28 mouse cellular contexts compared by ENCODE assay signal in the genomic region with DNA sequence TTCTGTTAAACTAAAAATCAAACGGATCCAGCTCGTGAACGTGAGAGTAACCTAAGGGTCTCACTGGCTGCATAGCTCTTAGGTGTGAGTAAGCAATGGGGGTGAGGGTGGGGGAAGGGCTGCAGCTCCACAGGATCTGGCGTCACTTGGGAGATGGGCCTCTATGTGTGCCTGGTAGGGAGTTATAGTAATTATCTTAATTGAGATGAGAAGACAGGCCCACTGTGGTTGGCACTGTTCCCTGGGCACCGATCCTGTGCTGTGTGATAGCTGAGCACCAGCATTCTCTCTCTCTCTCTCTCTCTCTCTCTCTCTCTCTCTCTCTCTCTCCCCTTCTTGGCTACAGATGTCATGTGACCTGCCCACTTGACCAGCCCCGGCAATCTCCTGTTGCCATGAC. TPM values are rescaled to one million over a fixed set of nuclear protein-coding genes. Genes with fewer than 3 reads are reported as not detected.
DNase-seq lines count a peak whose midpoint lies in the region; ATAC-seq and TF ChIP-seq lines count a peak whose summit lies in the region.
"Had no signal": no experiment of that assay in that cellular context is flagged by ENCODE, and none has a peak within 500 bp of the region (broad histone marks: within the 10 kb centered on the region; RNA-seq: fewer than 3 reads in every experiment).

No protein-coding gene starts in this region.

- no peaks in the 10 kb centered on the region for H3K27me3 ChIP-seq in embryonic facial prominence, embryonic 14.5 days (replicated peaks; ENCODE audit: control insufficient read depth, insufficient read depth, low read length)
- H3K27me3 ChIP-seq in embryonic facial prominence, embryonic 10.5 days (replicated peaks; ENCODE audit: low read depth, poor library complexity, severe bottlenecking): no peaks in the 10 kb centered on the region
- no peaks in the 10 kb centered on the region for H3K27me3 ChIP-seq in heart, embryonic 13.5 days (replicated peaks)
- no peaks in the 10 kb centered on the region for H3K27me3 ChIP-seq in MEL (ENCODE audit: control insufficient read depth in 1 of 2, insufficient read depth in 2 of 2, low read length in 2 of 2)
- H3K27me3 ChIP-seq in forebrain, embryonic 16.5 days (replicated peaks; ENCODE audit: control insufficient read depth, insufficient read depth, low read length): no peaks in the 10 kb centered on the region
- H3K27me3 ChIP-seq: CH12.LX; embryonic facial prominence, embryonic 15.5 days; hindbrain, embryonic 12.5 days; liver, embryonic 12.5 days; midbrain, embryonic 13.5 days; neural tube, embryonic 13.5 days; Patski had no signal

- no peak for DNase-seq in embryonic facial prominence, embryonic 14.5 days (ENCODE audit: low spot score)
- DNase-seq in embryonic facial prominence, embryonic 10.5 days (ENCODE audit: low spot score): no peak
- no peak for DNase-seq in heart, postnatal 36 days
- no peak for DNase-seq in MEL (ENCODE audit: low read depth, low spot score)
- no peak for DNase-seq in urinary bladder, postnatal 36 days (ENCODE audit: low spot score in 2 of 2)
- DNase-seq: adrenal gland, postnatal 10 days; cerebellum, adult 11 months; cerebellum, adult 9-10 months; cerebellum, postnatal 36 days; kidney, adult 8-10 months; kidney, postnatal 10 days; layer of hippocampus, postnatal 36 days; left cerebral cortex, postnatal 4 days; liver, postnatal 0 days; lung, postnatal 36 days; right cerebral cortex, postnatal 14 days had no signal

- H3K4me2 ChIP-seq in embryonic facial prominence, embryonic 14.5 days (ENCODE audit: low read depth, low read length): no peak overlapping the region
- H3K4me2 ChIP-seq in heart, embryonic 13.5 days: no peak overlapping the region
- no peak overlapping the region for H3K4me2 ChIP-seq in forebrain, embryonic 16.5 days (ENCODE audit: low read length)
- H3K4me2 ChIP-seq: embryonic facial prominence, embryonic 15.5 days; hindbrain, embryonic 12.5 days; liver, embryonic 12.5 days; midbrain, embryonic 13.5 days; neural tube, embryonic 13.5 days had no signal

- H3K4me1 ChIP-seq in embryonic facial prominence, embryonic 14.5 days (ENCODE audit: control insufficient read depth, insufficient read depth, low read length): no peaks in the 10 kb centered on the region
- H3K4me1 ChIP-seq in embryonic facial prominence, embryonic 10.5 days: no peaks in the 10 kb centered on the region; the same call in 1 of the 2 replicates
- peaks cover 57% of the 10 kb centered on the region for H3K4me1 ChIP-seq in heart, embryonic 13.5 days
- H3K4me1 ChIP-seq in MEL (ENCODE audit: control insufficient read depth in 1 of 2, insufficient read depth in 2 of 2, low read length in 2 of 2): no peaks in the 10 kb centered on the region
- no peaks in the 10 kb centered on the region for H3K4me1 ChIP-seq in forebrain, embryonic 16.5 days (replicated peaks; ENCODE audit: control insufficient read depth, insufficient read depth, low read length)
- H3K4me1 ChIP-seq: hindbrain, embryonic 12.5 days; liver, embryonic 12.5 days; midbrain, embryonic 13.5 days; neural tube, embryonic 13.5 days had no signal

- WGBS in embryonic facial prominence, embryonic 14.5 days: 69% methylated on average over 6 of the region's 6 CpGs
- 72% methylated on average over 6 of the region's 6 CpGs for WGBS in embryonic facial prominence, embryonic 10.5 days
- WGBS in heart, embryonic 13.5 days: 49% methylated on average over 6 of the region's 6 CpGs
- WGBS in forebrain, embryonic 16.5 days: 53% methylated on average over 6 of the region's 6 CpGs

- H3K4me3 ChIP-seq in embryonic facial prominence, embryonic 14.5 days (ENCODE audit: low read depth, low read length): no peak overlapping the region
- no peak overlapping the region for H3K4me3 ChIP-seq in embryonic facial prominence, embryonic 10.5 days
- no peak overlapping the region for H3K4me3 ChIP-seq in heart, embryonic 13.5 days
- H3K4me3 ChIP-seq in MEL (ENCODE audit: control insufficient read depth in 1 of 2, insufficient read depth in 1 of 2, low read depth in 2 of 2, low read length in 2 of 2): no peak overlapping the region
- no peak overlapping the region for H3K4me3 ChIP-seq in forebrain, embryonic 16.5 days (replicated peaks; ENCODE audit: low read length)
- H3K4me3 ChIP-seq: embryonic facial prominence, embryonic 15.5 days; hindbrain, embryonic 12.5 days; liver, embryonic 12.5 days; megakaryocyte, embryonic 14.5 days; midbrain, embryonic 13.5 days; neural tube, embryonic 13.5 days had no signal

- intact Hi-C loops in heart, postnatal 36 days (cut with DNase I): no loop called here

- H3K9ac ChIP-seq in embryonic facial prominence, embryonic 14.5 days (ENCODE audit: low read depth, low read length): no peak overlapping the region
- no peak overlapping the region for H3K9ac ChIP-seq in heart, embryonic 13.5 days
- no peak overlapping the region for H3K9ac ChIP-seq in MEL (ENCODE audit: control insufficient read depth, low read depth, low read length, poor library complexity, severe bottlenecking)
- no peak overlapping the region for H3K9ac ChIP-seq in forebrain, embryonic 16.5 days (replicated peaks; ENCODE audit: low read depth, low read length)
- H3K9ac ChIP-seq: embryonic facial prominence, embryonic 15.5 days; hindbrain, embryonic 12.5 days; liver, embryonic 12.5 days; liver, postnatal 0 days; midbrain, embryonic 13.5 days; neural tube, embryonic 13.5 days had no signal

- ATAC-seq in embryonic facial prominence, embryonic 14.5 days (ENCODE audit: low read depth): peak; percentile 48; the same call in 1 of the 2 replicates
- ATAC-seq in heart, embryonic 13.5 days (ENCODE audit: extremely low read depth, insufficient number of reproducible peaks, low FRiP score, low TSS enrichment): no peak
- ATAC-seq in forebrain, embryonic 16.5 days: 0 out of 2 replicates have a peak, but pooled peaks have one; percentile 26
- no peak for ATAC-seq in granulocyte monocyte progenitor cell, adult 5-6 weeks (replicated peaks; ENCODE audit: poor library complexity, severe bottlenecking)
- ATAC-seq: intestine, embryonic 16.5 days; liver, embryonic 12.5 days; liver, postnatal 0 days; midbrain, embryonic 13.5 days; Patski had no signal

- no peak overlapping the region for H3K27ac ChIP-seq in embryonic facial prominence, embryonic 14.5 days (replicated peaks; ENCODE audit: low read depth, low read length)
- no peak overlapping the region for H3K27ac ChIP-seq in embryonic facial prominence, embryonic 10.5 days (replicated peaks)
- 0 out of 2 replicates have a peak overlapping the region, but pooled peaks have one; percentile 24 for H3K27ac ChIP-seq in heart, embryonic 13.5 days (replicated peaks)
- H3K27ac ChIP-seq in MEL (ENCODE audit: control insufficient read depth, low read depth, low read length): no peak overlapping the region
- no peak overlapping the region for H3K27ac ChIP-seq in forebrain, embryonic 16.5 days (ENCODE audit: low read length)
- H3K27ac ChIP-seq: embryonic facial prominence, embryonic 15.5 days; hindbrain, embryonic 12.5 days; liver, embryonic 12.5 days; midbrain, embryonic 13.5 days; neural tube, embryonic 13.5 days had no signal

- no peaks in the 10 kb centered on the region for H3K9me3 ChIP-seq in embryonic facial prominence, embryonic 14.5 days (ENCODE audit: control insufficient read depth, low read length)
- no peaks in the 10 kb centered on the region for H3K9me3 ChIP-seq in embryonic facial prominence, embryonic 10.5 days
- H3K9me3 ChIP-seq in heart, embryonic 13.5 days: no peaks in the 10 kb centered on the region
- H3K9me3 ChIP-seq in MEL (replicated peaks; ENCODE audit: insufficient read depth, low read length): no peaks in the 10 kb centered on the region
- H3K9me3 ChIP-seq in forebrain, embryonic 16.5 days (ENCODE audit: control insufficient read depth, low read length): no peaks in the 10 kb centered on the region
- H3K9me3 ChIP-seq: embryonic facial prominence, embryonic 15.5 days; hindbrain, embryonic 12.5 days; liver, embryonic 12.5 days; midbrain, embryonic 13.5 days; neural tube, embryonic 13.5 days had no signal

- TF ChIP-seq CTCF in MEL (IDR thresholded peaks at IDR 0.05 in 2 of 3, conservative IDR thresholded peaks at IDR 0.05 in 1 of 3; ENCODE audit: control insufficient read depth in 1 of 3, insufficient read depth in 1 of 3, low read depth in 2 of 3, low read length in 3 of 3, poor library complexity in 1 of 3, severe bottlenecking in 1 of 3): no peak

- no peak for TF ChIP-seq POLR2A in MEL (IDR thresholded peaks at IDR 0.05; ENCODE audit: control insufficient read depth in 1 of 2, insufficient read depth in 1 of 2, low read depth in 1 of 2, low read length in 2 of 2, poor library complexity in 1 of 2)

- no peaks in the 10 kb centered on the region for H3K79me2 ChIP-seq in MEL (ENCODE audit: control insufficient read depth, insufficient read depth, low read length, poor library complexity)

- no peaks in the 10 kb centered on the region for H3K36me3 ChIP-seq in embryonic facial prominence, embryonic 14.5 days (ENCODE audit: control insufficient read depth, insufficient read depth, low read length)
- no peaks in the 10 kb centered on the region for H3K36me3 ChIP-seq in embryonic facial prominence, embryonic 10.5 days (replicated peaks)
- no peaks in the 10 kb centered on the region for H3K36me3 ChIP-seq in heart, embryonic 13.5 days
- no peaks in the 10 kb centered on the region for H3K36me3 ChIP-seq in MEL (ENCODE audit: control insufficient read depth in 1 of 2, insufficient read depth in 2 of 2, low read length in 2 of 2)
- no peaks in the 10 kb centered on the region for H3K36me3 ChIP-seq in forebrain, embryonic 16.5 days (ENCODE audit: control insufficient read depth, insufficient read depth)
- H3K36me3 ChIP-seq: embryonic facial prominence, embryonic 15.5 days; hindbrain, embryonic 12.5 days; liver, embryonic 12.5 days; midbrain, embryonic 13.5 days; neural tube, embryonic 13.5 days had no signal

- no peak for TF ChIP-seq EP300 in MEL (IDR thresholded peaks at IDR 0.05; ENCODE audit: low read depth in 1 of 2, low read length in 2 of 2)

- TF ChIP-seq RAD21 in MEL (IDR thresholded peaks at IDR 0.05; ENCODE audit: low read depth, low read length): no peak

TF ChIP-seq in MEL, 35 proteins besides CTCF, POLR2A, EP300 and RAD21 (continues in another document):
- no peak for TF ChIP-seq GATA1 (IDR thresholded peaks at IDR 0.05; ENCODE audit: low read depth, low read length)
- TF ChIP-seq ZMIZ1 (IDR thresholded peaks at IDR 0.05; ENCODE audit: low read depth, low read length): no peak

RNA-seq across cellular contexts. Expression of a gene that starts 9.4 kb away (rescaled TPM):
- 17.7 and 19.1 TPM in 2 replicates for polyA plus RNA-seq in embryonic facial prominence, embryonic 14.5 days (2014; fragmentation: Nextera tagmentation; extraction: Ambion mirVana)
- 1.9 and 2.9 TPM in 2 replicates for polyA plus RNA-seq in embryonic facial prominence, embryonic 10.5 days (2016; fragmentation: Nextera tagmentation; extraction: Ambion mirVana)
- 53.4 and 57.1 TPM in 2 replicates for polyA plus RNA-seq in heart, embryonic 13.5 days (2015; fragmentation: Nextera tagmentation; extraction: Ambion mirVana)
- total RNA-seq in heart, postnatal 36 days (2021): 100 to 1,000 TPM; 131 to 132 TPM
- not detected in 2 replicates for total RNA-seq in MEL (2012; rRNA removed)
- not detected for polyA plus RNA-seq in MEL (2012; ENCODE audit: insufficient read depth in 1 of 2, insufficient read length in 2 of 2, low read depth in 1 of 2, low replicate concordance in 2 of 2, missing spikeins in 1 of 2)
- 2.9 and 3.3 TPM in 2 replicates for polyA plus RNA-seq in forebrain, embryonic 16.5 days (2015; fragmentation: Nextera tagmentation; extraction: Ambion mirVana)
- not detected in 2 replicates for total RNA-seq in granulocyte monocyte progenitor cell, adult 5-6 weeks (2014; fragmentation: Nextera tagmentation)
- not detected in 2 replicates for total RNA-seq in granulocyte monocyte progenitor cell, adult 5-6 weeks (2017)

Comparison
In these comparisons a context has a peak if more than half of its experiments do, and no peak if none do; other contexts are left out.
1. ATAC-seq: peak in embryonic facial prominence, embryonic 14.5 days (single experiment) and forebrain, embryonic 16.5 days (single experiment); none in heart, embryonic 13.5 days (single experiment) and granulocyte monocyte progenitor cell, adult 5-6 weeks (single experiment).